Mouse (Mus musculus): ENCODE data around the gene Lmo3. TPM values are rescaled to one million over a fixed set of nuclear protein-coding genes. Genes with fewer than 3 reads are reported as not detected.

Lmo3 gene
- total and polyA plus RNA-seq, 3 experiments: not detected

DNA sequence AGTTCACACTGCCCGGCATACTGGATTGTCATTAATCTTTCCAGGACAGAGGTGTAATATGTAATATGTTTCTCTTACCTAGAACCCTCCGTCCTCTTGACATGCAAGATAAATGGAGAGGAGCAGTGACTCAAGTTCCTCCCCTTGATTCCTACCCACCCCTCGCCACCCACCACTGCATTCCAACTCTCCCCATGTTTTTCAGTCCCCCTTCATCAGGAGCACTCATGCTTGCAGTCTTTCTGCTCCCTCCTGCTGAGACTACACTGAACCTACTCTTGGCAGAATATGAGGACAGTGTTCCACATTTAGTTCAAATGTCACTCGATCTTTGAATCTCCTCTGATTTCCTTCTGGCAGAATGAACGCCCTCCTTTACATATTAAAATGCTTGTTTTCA is 190.7 kb downstream of the Lmo3 start:
- Histone ChIP-seq H3K9ac (ENCODE audit: insufficient read depth, low read depth) (no peak overlapping the region), H3K27me3 (replicated peaks) (no peaks in the 10 kb centered on the region), H3K4me2 (ENCODE audit: insufficient read depth, low read depth, poor library complexity, severe bottlenecking) (no peak overlapping the region), H3K36me3 (replicated peaks in 1 of 2; ENCODE audit: control insufficient read depth in 1 of 2, insufficient read depth in 1 of 2, low read length in 1 of 2) (no peaks in the 10 kb centered on the region), H3K4me1 (ENCODE audit: control insufficient read depth in 1 of 2, insufficient read depth in 2 of 2) (no peaks in the 10 kb centered on the region), H3K27ac (ENCODE audit: insufficient read depth, low read depth) (no peak overlapping the region), H3K9me3 (replicated peaks; ENCODE audit: low read length) (peaks cover 43% of the 10 kb centered on the region), H3K79me2 (replicated peaks; ENCODE audit: control insufficient read depth, extremely low read depth, insufficient read depth, poor library complexity, severe bottlenecking) (no peaks in the 10 kb centered on the region), H3K4me3 (replicated peaks in 1 of 3; ENCODE audit: low read depth in 2 of 3, low read length in 2 of 3, poor library complexity in 1 of 3) (no peak overlapping the region)
- dilution Hi-C loops (cut with MboI; ENCODE audit: extremely low pct_ligation_motif_present, extremely low pct_unique_long_range_greater_than_20kb, low sequenced_read_pairs) (no loop called here), in situ Hi-C loops (cut with MboI; ENCODE audit: low pct_ligation_motif_present, low pct_unique_long_range_greater_than_20kb, low sequenced_read_pairs) (no loop called here)
- TF ChIP-seq RAD21 (IDR thresholded peaks at IDR 0.05; ENCODE audit: low read depth, low read length) (no peak), ETS1 (conservative IDR thresholded peaks at IDR 0.05; ENCODE audit: low read depth, low read length) (no peak), POLR2A (IDR thresholded peaks at IDR 0.05; ENCODE audit: low read depth, low read length) (no peak), MYC (IDR thresholded peaks at IDR 0.05; ENCODE audit: low read depth, low read length) (no peak), UBTF (IDR thresholded peaks at IDR 0.05; ENCODE audit: low read depth, low read length) (no peak), BHLHE40 (IDR thresholded peaks at IDR 0.05; ENCODE audit: low read depth, low read length) (no peak), SMC3 (IDR thresholded peaks at IDR 0.05; ENCODE audit: low read depth, low read length) (no peak), HCFC1 (IDR thresholded peaks at IDR 0.05; ENCODE audit: low read depth, low read length) (no peak), ZMIZ1 (IDR thresholded peaks at IDR 0.05; ENCODE audit: low read depth, low read length) (no peak)
- no peak for DNase-seq (ENCODE audit: extremely low read depth)

GRCm38 (mm10) chr6:138388168-138388936 is 193.4 kb downstream of the Lmo3 start:
- H3K79me2 ChIP-seq (replicated peaks; ENCODE audit: control insufficient read depth, extremely low read depth, insufficient read depth, poor library complexity, severe bottlenecking): no peaks in the 10 kb centered on the region
- in situ Hi-C loops (cut with MboI; ENCODE audit: low pct_ligation_motif_present, low pct_unique_long_range_greater_than_20kb, low sequenced_read_pairs): no loop called here
- H3K9ac ChIP-seq (ENCODE audit: insufficient read depth, low read depth): no peak overlapping the region
- no peaks in the 10 kb centered on the region for H3K27me3 ChIP-seq (replicated peaks)
- dilution Hi-C loops (cut with MboI; ENCODE audit: extremely low pct_ligation_motif_present, extremely low pct_unique_long_range_greater_than_20kb, low sequenced_read_pairs): no loop called here
- peaks cover 47% of the 10 kb centered on the region for H3K9me3 ChIP-seq (replicated peaks; ENCODE audit: low read length)
- H3K27ac ChIP-seq (ENCODE audit: insufficient read depth, low read depth): no peak overlapping the region
- H3K4me3 ChIP-seq (replicated peaks in 1 of 3; ENCODE audit: low read depth in 2 of 3, low read length in 2 of 3, poor library complexity in 1 of 3): no peak overlapping the region
- no peak for TF ChIP-seq SMC3 (IDR thresholded peaks at IDR 0.05; ENCODE audit: low read depth, low read length)
- TF ChIP-seq ZC3H11A (IDR thresholded peaks at IDR 0.05; ENCODE audit: low read depth, low read length): no peak
- TF ChIP-seq JUND (conservative IDR thresholded peaks at IDR 0.05; ENCODE audit: low read depth, low read length): no peak
- no peak for TF ChIP-seq POLR2A (IDR thresholded peaks at IDR 0.05; ENCODE audit: low read depth, low read length)
- no peak for TF ChIP-seq POLR2AphosphoS2 (IDR thresholded peaks at IDR 0.05; ENCODE audit: low read depth, low read length)
- no peak for TF ChIP-seq KAT2A (IDR thresholded peaks at IDR 0.05; ENCODE audit: insufficient replicate concordance, low read length)
- TF ChIP-seq IRF4 (IDR thresholded peaks at IDR 0.05; ENCODE audit: low read depth, low read length): no peak
- TF ChIP-seq PAX5 (IDR thresholded peaks at IDR 0.05; ENCODE audit: low read length): no peak
- no peak for TF ChIP-seq USF1 (IDR thresholded peaks at IDR 0.05; ENCODE audit: low read depth, low read length)
- no peak for TF ChIP-seq MEF2A (IDR thresholded peaks at IDR 0.05; ENCODE audit: borderline replicate concordance, low read depth, low read length)
- no peak for TF ChIP-seq CHD2 (IDR thresholded peaks at IDR 0.05; ENCODE audit: low read length)
- TF ChIP-seq CHD1 (IDR thresholded peaks at IDR 0.05; ENCODE audit: low read depth, low read length): no peak
- no peak for DNase-seq (ENCODE audit: extremely low read depth)
- no peak overlapping the region for H3K4me2 ChIP-seq (ENCODE audit: insufficient read depth, low read depth, poor library complexity, severe bottlenecking)
- no peaks in the 10 kb centered on the region for H3K36me3 ChIP-seq (replicated peaks in 1 of 2; ENCODE audit: control insufficient read depth in 1 of 2, insufficient read depth in 1 of 2, low read length in 1 of 2)
- no peaks in the 10 kb centered on the region for H3K4me1 ChIP-seq (ENCODE audit: control insufficient read depth in 1 of 2, insufficient read depth in 2 of 2)
